Mouse (Mus musculus) bone marrow, adult 2 months (tissue): ENCODE results near the gene Fancg.

ENCODE experiments used
- CTCF ChIP-seq: fragments of 200-500 bp; IDR thresholded peaks from 2 replicates; pipeline ENCODE4 v1.5.1; 2011; ENCODE audit warnings: low read length, control low read depth; ENCODE audit not compliant: control insufficient read depth, insufficient read depth
- POLR2A ChIP-seq: fragments of 200-500 bp; IDR thresholded peaks from 2 replicates; pipeline ENCODE4 v1.6.1; 2011; ENCODE audit warnings: low read depth, mild to moderate bottlenecking, control low read depth, low read length, borderline replicate concordance; ENCODE audit not compliant: control insufficient read depth

DNA sequence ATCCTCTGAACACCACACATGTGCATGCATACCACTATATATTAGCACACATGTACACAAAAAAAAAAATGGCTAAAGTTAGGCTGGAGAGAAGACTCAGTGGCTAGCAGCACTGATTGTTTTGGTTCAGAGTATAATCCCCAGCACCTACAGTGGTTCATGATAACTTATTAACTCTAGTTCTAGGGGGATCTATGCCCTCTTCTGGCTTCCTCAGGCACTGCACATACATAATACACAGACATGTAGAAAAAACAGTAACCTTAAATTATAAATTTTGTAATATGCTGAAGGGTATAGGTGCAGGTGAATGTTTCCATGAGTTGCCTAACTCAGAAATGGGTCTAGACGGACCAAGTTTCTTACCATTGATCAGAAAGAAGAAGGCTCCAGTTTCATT, 22.0 kb downstream of the Fancg start:
- TF ChIP-seq CTCF (no peak), POLR2A (no peak)
